Mouse (Mus musculus) small intestine, adult 2 months (tissue): ENCODE measurements at regions not wholly inside any gene's neighbourhood (a gene's known extent, or its start where the extent isn't known, plus 50 kb on each side); places are given as distances from the start of the nearest gene placed in this dataset.
A peak's percentile ranks its signal among the peaks of the same experiment; 100 is the strongest.

Experiments used
- H3K27ac ChIP-seq: fragments of 200-500 bp; 2 replicates; pipeline ENCODE4 v1.5.1; 2012; ENCODE audit warnings: low read depth, low read length, control low read depth, inconsistent platforms; ENCODE audit not compliant: insufficient read depth
- H3K27me3 ChIP-seq: fragments of 200-500 bp; 2 replicates; pipeline ENCODE4 v1.6.1; 2012; ENCODE audit warnings: mild to moderate bottlenecking, moderate library complexity, low read length, inconsistent platforms; ENCODE audit not compliant: control insufficient read depth, insufficient read depth
- H3K36me3 ChIP-seq: fragments of 200-500 bp; 2 replicates; pipeline ENCODE4 v1.6.1; 2012; ENCODE audit warnings: mild to moderate bottlenecking, low read length, control low read depth, inconsistent platforms; ENCODE audit not compliant: control insufficient read depth, insufficient read depth
- H3K4me1 ChIP-seq: fragments of 200-500 bp; 2 replicates; pipeline ENCODE4 v1.6.1; 2012; ENCODE audit warnings: low read length, inconsistent platforms, mixed read lengths; ENCODE audit not compliant: control insufficient read depth, insufficient read depth, insufficient read length
- H3K4me3 ChIP-seq: fragments of 200-500 bp; 2 replicates; pipeline ENCODE4 v1.5.1; 2012; ENCODE audit warnings: low read depth, mild to moderate bottlenecking, control low read depth, inconsistent platforms, low read length, moderate library complexity
- CTCF ChIP-seq: fragments of 200-500 bp; IDR thresholded peaks from 2 replicates; pipeline ENCODE4 v1.5.1; 2012; ENCODE audit warnings: low read depth, mild to moderate bottlenecking, control low read depth, inconsistent platforms, low read length, moderate library complexity, mixed read lengths; ENCODE audit not compliant: insufficient replicate concordance, insufficient read length; ENCODE audit errors: extremely low read depth
- POLR2A ChIP-seq: fragments of 200-500 bp; IDR thresholded peaks from 2 replicates; pipeline ENCODE4 v1.6.1; 2012; ENCODE audit warnings: low read depth, mild to moderate bottlenecking, control low read depth, inconsistent platforms, low read length, moderate library complexity
- WGBS: fragments of 180-500 bp; shearing (Covaris S2); methylation state at CpG from one replicate; pipeline ENCODE4 v1.1.7; 2018; 5-methylcytosine and 5-hydroxymethylcytosine counted together

DNA sequence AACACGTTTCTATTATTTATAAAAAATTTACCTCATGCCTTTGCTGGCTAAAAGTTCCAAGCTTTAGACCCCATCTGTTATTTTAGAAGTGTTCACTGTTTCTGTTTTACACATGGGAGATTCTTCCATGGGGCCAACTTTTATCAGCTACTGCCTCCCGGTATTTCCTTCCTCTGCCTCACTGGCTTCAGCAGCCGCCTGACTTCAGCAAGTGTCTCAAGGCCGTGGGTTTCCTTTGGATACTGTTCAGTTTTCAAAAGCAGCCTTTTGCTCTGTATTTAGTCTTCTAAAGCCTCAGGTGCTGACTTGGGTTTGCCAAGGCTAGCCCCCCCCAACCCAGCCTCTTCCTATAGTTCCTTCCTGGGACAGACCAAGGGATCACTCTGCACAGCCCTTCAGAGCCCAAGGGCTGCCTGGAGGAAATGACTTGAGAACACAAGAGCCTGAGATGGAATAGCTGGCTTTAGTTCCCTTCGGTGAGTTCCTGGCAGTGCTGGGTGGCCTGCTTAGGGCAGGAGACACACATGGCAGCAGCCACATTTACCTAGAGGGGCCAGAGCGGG is 75.1 kb upstream of the Itga6 start:
- Histone ChIP-seq H3K27ac (no peak overlapping the region), H3K4me3 (no peak overlapping the region)
- WGBS, result 84% methylated on average over 6 of the region's 6 CpGs

DNA sequence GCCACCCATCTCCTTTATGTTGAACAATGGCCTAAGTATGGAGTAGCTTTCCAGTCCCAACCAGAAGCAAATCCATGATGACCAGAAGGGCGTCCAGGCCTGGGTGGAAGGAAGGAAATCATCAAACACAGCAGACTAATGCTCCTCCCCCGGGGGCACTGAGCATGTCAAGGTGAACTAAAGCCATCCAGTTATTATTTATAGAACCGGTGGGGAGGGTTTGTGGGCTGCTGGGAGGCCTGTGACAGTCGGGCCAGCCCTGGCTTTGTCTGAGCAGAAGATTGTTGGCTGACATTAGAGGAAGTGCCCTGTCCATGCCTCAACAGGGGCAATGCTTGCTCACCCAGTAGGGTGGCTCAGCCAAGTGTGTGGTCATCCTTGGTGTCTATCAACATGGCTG is 74.5 kb upstream of the Itga6 start:
- H3K4me1 ChIP-seq, result no peaks in the 10 kb centered on the region
- no peak overlapping the region for H3K4me3 ChIP-seq
- TF ChIP-seq POLR2A (no peak), CTCF (no peak)
- WGBS, result 84% methylated on average over 4 of the region's 4 CpGs
- H3K27ac ChIP-seq, result 0 out of 2 replicates have a peak overlapping the region, but pooled peaks have one; percentile 1
- no peaks in the 10 kb centered on the region for H3K27me3 ChIP-seq
- no peaks in the 10 kb centered on the region for H3K36me3 ChIP-seq

More for the DNA sequence above, 75.1 kb upstream of the Itga6 start:
- TF ChIP-seq CTCF (no peak), POLR2A (no peak)
- no peaks in the 10 kb centered on the region for H3K4me1 ChIP-seq
- no peaks in the 10 kb centered on the region for H3K36me3 ChIP-seq
- no peaks in the 10 kb centered on the region for H3K27me3 ChIP-seq

DNA sequence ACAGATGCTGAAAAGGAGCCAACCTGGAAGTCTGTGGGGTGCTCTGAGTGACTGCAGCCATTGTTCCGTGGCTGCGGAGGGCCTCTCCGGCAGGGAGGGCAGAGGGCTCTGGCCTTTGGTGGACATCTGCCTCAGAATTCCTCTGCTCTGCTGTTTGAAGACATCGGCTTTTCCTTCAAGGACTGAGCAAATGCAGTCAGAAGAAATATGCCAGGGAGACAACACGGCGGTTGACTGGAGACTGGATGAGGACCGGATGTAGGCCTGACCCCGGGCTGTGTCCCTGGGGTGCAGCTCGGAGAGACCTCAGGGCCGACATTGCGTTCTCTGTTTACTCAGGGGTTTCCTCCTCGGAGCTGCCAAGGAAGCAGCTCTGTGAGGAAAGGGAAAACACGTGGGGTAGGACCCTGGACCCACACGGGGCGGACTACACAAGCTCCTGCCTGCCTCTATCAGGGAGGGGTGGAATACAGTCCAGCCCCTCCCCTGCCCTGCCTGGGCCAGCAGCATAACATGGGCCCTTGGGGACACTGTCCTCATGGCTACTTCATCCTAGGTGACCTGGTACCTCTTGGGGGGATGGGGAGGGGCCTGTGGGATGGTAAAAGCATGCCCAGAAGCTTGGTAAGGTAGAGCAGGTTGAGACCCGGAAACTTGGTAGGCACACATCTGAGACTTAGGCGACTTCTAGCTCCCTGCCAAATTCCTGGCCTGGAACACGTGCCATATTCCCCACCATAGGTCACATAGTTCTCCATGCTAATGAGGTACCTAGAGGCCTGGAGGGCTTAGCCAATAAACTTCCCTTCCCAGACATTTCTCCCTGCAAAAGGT is 72.1 kb upstream of the Itga6 start:
- WGBS, result 78% methylated on average over 18 of the region's 18 CpGs
- Histone ChIP-seq H3K27ac (peak overlapping the region; percentile 61), H3K4me3 (no peak overlapping the region), H3K4me1 (no peaks in the 10 kb centered on the region), H3K27me3 (no peaks in the 10 kb centered on the region), H3K36me3 (no peaks in the 10 kb centered on the region)
- TF ChIP-seq CTCF, result no peak
- TF ChIP-seq POLR2A, result no peak

DNA sequence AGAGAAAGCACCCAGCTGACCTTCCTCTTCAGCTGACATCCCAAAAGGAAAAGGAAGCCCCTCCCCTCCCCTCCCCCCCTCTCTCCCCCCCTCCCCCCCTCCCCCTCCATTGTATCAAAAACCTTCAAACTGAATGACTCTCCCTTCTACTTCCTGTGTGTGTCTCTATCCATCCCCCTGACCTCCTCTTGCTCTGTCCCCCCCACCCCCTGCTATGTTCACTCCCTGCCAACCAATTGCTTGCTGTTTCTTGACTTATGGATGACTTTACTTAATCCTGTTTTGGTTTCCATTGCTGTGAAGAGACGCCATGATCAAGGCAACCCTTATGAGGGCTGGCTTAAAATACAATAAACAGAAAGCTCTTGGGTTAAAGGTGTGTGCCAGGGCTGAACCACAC is 64.7 kb upstream of the Itga6 start:
- H3K4me3 ChIP-seq, result no peak overlapping the region
- no peaks in the 10 kb centered on the region for H3K36me3 ChIP-seq
- H3K27me3 ChIP-seq, result no peaks in the 10 kb centered on the region
- TF ChIP-seq CTCF (no peak), POLR2A (no peak)
- no peak overlapping the region for H3K27ac ChIP-seq
- 85% methylated on average over 1 of the region's 1 CpGs for WGBS
- peaks cover 10% of the 10 kb centered on the region; the same call in 1 of the 2 replicates for H3K4me1 ChIP-seq

DNA sequence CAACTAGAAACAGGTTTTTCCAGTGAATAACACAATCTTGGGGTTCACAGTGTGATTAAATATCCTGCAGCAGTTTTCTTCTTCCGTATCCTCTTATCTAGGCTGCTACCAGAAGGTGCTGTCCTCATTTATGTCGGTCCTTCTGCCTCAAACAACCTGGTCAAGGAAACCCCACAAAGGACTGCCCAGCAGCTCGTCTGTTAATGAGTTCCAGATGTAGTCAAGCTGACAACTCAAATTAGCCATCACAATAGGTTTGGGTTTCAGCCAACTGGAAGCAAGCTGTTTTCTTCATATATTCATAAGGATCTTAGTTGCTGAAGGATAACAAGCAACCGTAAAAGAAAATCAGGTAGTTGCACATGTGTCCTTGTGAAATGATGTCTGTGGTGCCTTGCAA is 64.3 kb upstream of the Itga6 start:
- WGBS, result 90% methylated on average over 4 of the region's 4 CpGs
- TF ChIP-seq CTCF, result no peak
- TF ChIP-seq POLR2A, result no peak
- H3K4me1 ChIP-seq, result peaks cover 11% of the 10 kb centered on the region; the same call in 1 of the 2 replicates
- no peak overlapping the region for H3K4me3 ChIP-seq
- no peaks in the 10 kb centered on the region for H3K27me3 ChIP-seq
- no peak overlapping the region for H3K27ac ChIP-seq
- H3K36me3 ChIP-seq, result no peaks in the 10 kb centered on the region

DNA sequence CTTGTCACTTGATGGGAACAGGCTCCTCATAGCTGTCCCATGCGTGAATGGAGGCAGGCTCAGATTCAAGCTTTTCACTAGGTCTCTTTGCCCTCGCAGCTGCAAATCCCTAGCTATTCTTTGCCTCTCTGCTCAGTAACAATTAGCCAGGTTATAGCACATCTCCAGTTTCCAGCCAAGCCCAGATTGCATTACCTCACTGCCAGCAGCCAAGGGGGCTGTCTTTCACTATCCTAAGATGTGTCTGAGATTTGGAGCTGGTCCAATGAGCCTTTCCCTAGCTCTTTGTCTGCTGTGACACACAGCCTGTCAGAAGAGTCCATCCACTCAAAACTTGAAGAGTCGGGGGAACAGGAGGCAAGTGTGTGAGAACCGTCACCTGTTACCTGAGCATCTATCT is 62.0 kb upstream of the Itga6 start:
- WGBS, result 74% methylated on average over 4 of the region's 4 CpGs
- no peak overlapping the region for H3K4me3 ChIP-seq

DNA sequence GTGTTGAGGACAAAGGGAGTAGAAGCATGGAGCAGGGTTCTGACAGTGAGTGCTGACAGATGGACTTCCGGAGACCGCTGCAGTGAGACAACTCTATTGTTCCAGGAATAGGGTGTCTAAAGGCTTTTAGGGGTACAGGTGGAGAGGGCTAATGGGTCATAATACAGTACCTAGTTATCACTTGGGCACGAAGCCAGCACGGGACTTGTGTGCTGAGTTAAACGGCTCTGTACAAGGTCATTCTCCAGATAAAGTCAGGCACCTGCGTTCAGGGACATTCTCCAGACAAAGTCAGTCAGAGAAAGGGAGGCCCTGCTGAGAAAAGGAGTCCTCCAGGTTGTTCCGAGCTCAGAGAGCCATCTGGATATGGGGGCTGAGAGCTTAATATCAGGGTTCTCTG is 60.2 kb upstream of the Itga6 start:
- peaks cover 9% of the 10 kb centered on the region; the same call in 1 of the 2 replicates for H3K4me1 ChIP-seq
- H3K36me3 ChIP-seq, result no peaks in the 10 kb centered on the region
- H3K27ac ChIP-seq, result peak overlapping the region; percentile 76
- WGBS, result 31% methylated on average over 7 of the region's 7 CpGs
- no peaks in the 10 kb centered on the region for H3K27me3 ChIP-seq
- TF ChIP-seq CTCF, result no peak
- no peak for TF ChIP-seq POLR2A
- H3K4me3 ChIP-seq, result no peak overlapping the region

More for the DNA sequence above, 62.0 kb upstream of the Itga6 start:
- H3K36me3 ChIP-seq, result no peaks in the 10 kb centered on the region
- H3K4me1 ChIP-seq, result peaks cover 11% of the 10 kb centered on the region; the same call in 1 of the 2 replicates
- H3K27me3 ChIP-seq, result no peaks in the 10 kb centered on the region
- H3K27ac ChIP-seq, result no peak overlapping the region
- no peak for TF ChIP-seq CTCF
- no peak for TF ChIP-seq POLR2A
